Mouse (Mus musculus) CD4-positive, CD25-positive, alpha-beta regulatory T cell, adult 4 months (primary cell): ENCODE data around the gene Rtbdn. TPM values are rescaled to one million over a fixed set of nuclear protein-coding genes. Genes with fewer than 3 reads are reported as not detected.

Experiments
- polyA plus RNA-seq, 2 experiments: library from polyadenylated mRNA; unstranded; fragments of 100-300 nt; shearing (Covaris generic); gene quantifications; one replicate each; pipeline ENCODE4 v1.2.1; 2017

Gene Rtbdn
- polyA plus RNA-seq, 2 experiments from 2014 or later = not detected

Other genes starting within 250 kb of the Rtbdn start
- gene Lyl1, start 245.5 kb upstream of the Rtbdn start, polyA plus RNA-seq = 1 to 10 TPM; 2.0 to 2.6 TPM
- 10 to 100 TPM; 24.3 to 28.6 TPM for gene G430095P16Rik, start 224.0 kb upstream of the Rtbdn start, polyA plus RNA-seq
- 1 to 10 TPM; 2.8 to 7.2 TPM for gene Nfix, start 146.6 kb upstream of the Rtbdn start, polyA plus RNA-seq
- 1 to 10 TPM; 4.9 to 7.6 TPM for gene Dand5, start 124.2 kb upstream of the Rtbdn start, polyA plus RNA-seq
- 10 to 100 TPM; 14.3 to 16.4 TPM for gene Gadd45gip1, start 115.5 kb upstream of the Rtbdn start, polyA plus RNA-seq
- 100 to 1,000 TPM; 139 to 160 TPM for gene Rad23a, start 106.3 kb upstream of the Rtbdn start, polyA plus RNA-seq
- gene Calr, start 100.1 kb upstream of the Rtbdn start, polyA plus RNA-seq = 100 to 1,000 TPM; 250 to 281 TPM
- gene Farsa, start 90.0 kb upstream of the Rtbdn start, polyA plus RNA-seq = 100 to 1,000 TPM in 1 of 2 experiments, 10 to 100 TPM in 1; 67.4 to 122 TPM
- gene Syce2, start 74.9 kb upstream of the Rtbdn start, polyA plus RNA-seq = 1 to 10 TPM; 6.5 to 9.0 TPM
- gene Gcdh, start 53.1 kb upstream of the Rtbdn start, polyA plus RNA-seq = 10 to 100 TPM; 21.5 to 32.7 TPM
- gene Klf1, start 45.1 kb upstream of the Rtbdn start, polyA plus RNA-seq = under 1 TPM in 1 of 2 experiments, not detected in 1; 0.22 TPM
- gene Dnase2a, start 38.4 kb upstream of the Rtbdn start, polyA plus RNA-seq = 10 to 100 TPM; 25.7 to 29.7 TPM
- 1 to 10 TPM; 1.2 to 1.3 TPM for gene Mast1, start 9.6 kb upstream of the Rtbdn start, polyA plus RNA-seq
- not detected for gene Gm49661, start 22.4 kb downstream of the Rtbdn start, polyA plus RNA-seq
- 100 to 1,000 TPM; 213 to 298 TPM for gene Prdx2, start 22.6 kb downstream of the Rtbdn start, polyA plus RNA-seq
- gene Rnaseh2a, start 22.8 kb downstream of the Rtbdn start, polyA plus RNA-seq = 100 to 1,000 TPM in 1 of 2 experiments, 10 to 100 TPM in 1; 78.9 to 109 TPM
- 10 to 100 TPM; 18.9 to 29.4 TPM for gene Junb, start 31.7 kb downstream of the Rtbdn start, polyA plus RNA-seq
- 1 to 10 TPM; 4.2 to 5.6 TPM for gene Hook2, start 43.6 kb downstream of the Rtbdn start, polyA plus RNA-seq
- not detected for gene Best2, start 67.5 kb downstream of the Rtbdn start, polyA plus RNA-seq
- gene Asna1, start 78.3 kb downstream of the Rtbdn start, polyA plus RNA-seq = 10 to 100 TPM; 53.8 to 73.8 TPM
- gene Trir, start 79.8 kb downstream of the Rtbdn start, polyA plus RNA-seq = 10 to 100 TPM; 15.5 to 28.1 TPM
- gene Tnpo2, start 89.9 kb downstream of the Rtbdn start, polyA plus RNA-seq = 10 to 100 TPM; 15.0 to 30.1 TPM
- 1 to 10 TPM; 3.2 to 4.9 TPM for gene Fbxw9, start 113.1 kb downstream of the Rtbdn start, polyA plus RNA-seq
- gene Gm5741, start 121.0 kb downstream of the Rtbdn start, polyA plus RNA-seq = 1 to 10 TPM; 1.1 to 3.6 TPM
- gene Dhps, start 124.8 kb downstream of the Rtbdn start, polyA plus RNA-seq = 10 to 100 TPM; 42.7 to 45.0 TPM
- 100 to 1,000 TPM; 130 to 136 TPM for gene Wdr83os, start 133.7 kb downstream of the Rtbdn start, polyA plus RNA-seq
- 10 to 100 TPM; 41.0 to 56.0 TPM for gene Wdr83, start 134.3 kb downstream of the Rtbdn start, polyA plus RNA-seq
- 100 to 1,000 TPM in 1 of 2 experiments, 10 to 100 TPM in 1; 98.3 to 117 TPM for gene Man2b1, start 136.3 kb downstream of the Rtbdn start, polyA plus RNA-seq
- gene Zfp791, start 176.1 kb downstream of the Rtbdn start, polyA plus RNA-seq = not detected
- not detected for gene Cks1brt, start 204.9 kb downstream of the Rtbdn start, polyA plus RNA-seq